Mouse (Mus musculus) erythroblast, embryonic 14.5 days (primary cell): Measurements from ENCODE around the gene Aff2. TPM values are rescaled to one million over a fixed set of nuclear protein-coding genes. Genes with fewer than 3 reads are reported as not detected.

Source experiments
- H3K27me3 ChIP-seq: 2 replicates; pipeline ENCODE4 v1.6.1; 2012; ENCODE audit warnings: inconsistent platforms; ENCODE audit not compliant: control insufficient read depth
- H3K36me3 ChIP-seq: 2 replicates; pipeline ENCODE4 v1.6.1; 2012; ENCODE audit warnings: mild to moderate bottlenecking, inconsistent platforms; ENCODE audit not compliant: control insufficient read depth
- H3K4me1 ChIP-seq: 2 replicates; pipeline ENCODE4 v1.6.1; 2012; ENCODE audit warnings: inconsistent platforms; ENCODE audit not compliant: control insufficient read depth
- H3K4me3 ChIP-seq: replicated peaks from 2 replicates; pipeline ENCODE3; 2012; ENCODE audit warnings: moderate library complexity, mild to moderate bottlenecking, inconsistent platforms
- H3K9me3 ChIP-seq: 2 replicates; pipeline ENCODE4 v1.6.1; 2012; ENCODE audit warnings: low read length, inconsistent platforms, mixed read lengths; ENCODE audit not compliant: control insufficient read depth
- GATA1 ChIP-seq: IDR thresholded peaks from 2 replicates; pipeline ENCODE4 v1.6.1; 2012; ENCODE audit warnings: low read length, inconsistent platforms, mixed read lengths
- TAL1 ChIP-seq: IDR thresholded peaks from 3 replicates; pipeline ENCODE4 v1.6.1; 2012; ENCODE audit warnings: low read length, inconsistent platforms, mixed read lengths
- polyA plus RNA-seq: library from polyadenylated mRNA; stranded (reverse); fragments of >175 nt; gene quantifications from 2 replicates; pipeline ENCODE4 v1.2.3, GENCODE M21; 2012

The Aff2 gene
- polyA plus RNA-seq, 1 experiment: not detected

DNA sequence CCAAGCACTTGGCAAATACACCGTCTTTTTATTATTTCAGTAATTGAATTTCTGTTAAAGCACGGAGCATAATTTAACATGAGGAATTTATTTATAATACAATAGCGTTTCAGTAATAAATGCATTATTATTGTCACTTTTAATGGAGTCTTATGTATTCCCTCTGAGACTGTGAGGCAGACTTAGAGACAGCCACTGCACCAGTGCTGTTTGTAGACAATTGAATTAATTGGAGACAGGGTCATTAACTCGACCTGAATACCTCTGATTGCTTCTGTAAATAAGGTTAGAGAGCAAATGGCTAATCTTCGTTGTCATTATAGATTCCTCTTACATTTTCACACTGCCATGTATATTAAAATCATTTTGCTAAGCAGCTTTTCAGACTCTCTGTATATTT, 458.1 kb downstream of the Aff2 start:
- H3K4me1 ChIP-seq: no peaks in the 10 kb centered on the region
- H3K4me3 ChIP-seq: no peak overlapping the region
- H3K36me3 ChIP-seq: no peaks in the 10 kb centered on the region
- TF ChIP-seq TAL1 (no peak), GATA1 (no peak)
- H3K9me3 ChIP-seq: no peaks in the 10 kb centered on the region
- H3K27me3 ChIP-seq: no peaks in the 10 kb centered on the region

DNA sequence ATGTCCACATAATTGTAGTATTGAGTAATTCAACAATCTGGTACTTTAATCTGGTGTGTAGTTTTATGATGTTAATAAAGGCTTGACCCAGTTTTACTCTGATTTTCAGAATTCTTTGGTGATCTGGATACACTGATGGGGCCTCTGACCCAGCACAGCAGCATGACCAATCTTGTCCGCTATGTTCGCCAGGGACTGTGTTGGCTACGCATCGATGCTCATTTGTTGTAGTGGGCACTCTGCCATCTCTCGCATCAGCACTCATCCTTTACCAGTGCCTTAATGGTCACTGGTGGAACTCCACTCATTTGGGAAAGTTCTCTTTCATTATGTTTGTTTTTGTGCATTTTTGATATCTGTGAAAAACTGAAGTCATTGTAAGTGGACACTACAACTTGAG, 507.5 kb downstream of the Aff2 start:
- Histone ChIP-seq H3K4me3 (no peak overlapping the region), H3K9me3 (no peaks in the 10 kb centered on the region), H3K4me1 (no peaks in the 10 kb centered on the region), H3K27me3 (no peaks in the 10 kb centered on the region), H3K36me3 (no peaks in the 10 kb centered on the region)
- TF ChIP-seq GATA1: no peak
- no peak for TF ChIP-seq TAL1

DNA sequence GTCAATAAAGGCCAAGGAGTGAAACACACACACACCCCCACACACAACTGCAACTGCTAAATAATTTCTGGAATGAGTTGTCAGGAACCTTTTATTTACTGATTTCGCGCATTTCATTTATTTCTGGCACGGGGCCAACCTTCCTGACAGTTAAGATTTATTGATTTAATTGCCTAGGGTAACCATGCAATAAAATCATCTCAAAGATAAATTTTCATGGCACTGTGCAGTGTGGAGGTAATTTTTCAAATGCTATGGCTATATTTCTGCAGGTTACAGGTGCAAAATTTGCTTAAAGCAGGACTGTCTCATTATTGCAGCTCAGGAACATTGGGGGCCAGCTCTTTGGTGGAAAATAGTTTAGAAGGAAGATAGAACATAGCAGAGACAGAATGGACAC, 531.6 kb downstream of the Aff2 start:
- no peaks in the 10 kb centered on the region for H3K9me3 ChIP-seq
- H3K4me3 ChIP-seq: no peak overlapping the region
- H3K27me3 ChIP-seq: no peaks in the 10 kb centered on the region
- H3K36me3 ChIP-seq: no peaks in the 10 kb centered on the region
- TF ChIP-seq TAL1 (no peak), GATA1 (no peak)
- H3K4me1 ChIP-seq: no peaks in the 10 kb centered on the region
